Mouse (Mus musculus): ENCODE data around the gene Dse.

DNA sequence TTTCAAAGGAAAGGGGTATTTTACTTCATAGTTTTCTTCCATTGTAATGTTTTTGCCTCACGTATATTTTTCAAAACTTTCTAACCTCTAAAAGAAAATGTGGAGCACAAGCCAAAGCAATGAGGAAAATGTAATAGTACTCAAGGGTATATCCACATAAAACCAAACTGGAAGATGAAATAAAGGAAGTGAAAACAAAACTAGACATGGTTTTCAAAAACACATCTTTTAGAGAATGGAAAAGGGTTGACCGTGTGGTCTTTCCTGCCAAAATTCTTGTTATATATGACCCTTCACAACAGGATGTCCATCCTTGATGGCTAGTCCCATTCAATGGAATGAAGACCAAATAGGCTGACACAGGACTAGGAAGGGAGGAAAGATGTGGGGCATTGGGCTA lies 89.1 kb downstream of the Dse start:
- TF ChIP-seq CTCF (IDR thresholded peaks at IDR 0.05; ENCODE audit: low read depth) (no peak), EP300 (optimal IDR thresholded peaks at IDR 0.05) (no peak)
